Mouse (Mus musculus): ENCODE measurements around the gene Ccdc92. TPM values are rescaled to one million over a fixed set of nuclear protein-coding genes. Genes with fewer than 3 reads are reported as not detected.
A peak's percentile ranks its signal among the peaks of the same experiment; 100 is the strongest.

Gene Ccdc92
- polyA plus RNA-seq, 1 experiment from 2014 or later: 7.5 TPM

- H3K4me3 ChIP-seq (ENCODE audit: low read depth, low read length): no peak overlapping the region
- TF ChIP-seq CTCF (IDR thresholded peaks at IDR 0.05; ENCODE audit: low read depth): no peak
- ATAC-seq (ENCODE audit: insufficient read depth) (peak; percentile 55; the same call in 1 of the 2 replicates), DNase-seq (peak; percentile 38)
- H3K27me3 ChIP-seq (ENCODE audit: insufficient read depth, low read length): no peaks in the 10 kb centered on the region
- H3K9ac ChIP-seq: no peak overlapping the region
- no peak overlapping the region for H3K27ac ChIP-seq (ENCODE audit: low read depth)
- peaks cover 20% of the 10 kb centered on the region for H3K4me1 ChIP-seq (ENCODE audit: insufficient read depth)
- H3K4me2 ChIP-seq: no peak overlapping the region
- 62% methylated on average over 6 of the region's 6 CpGs for WGBS
- peaks cover 38% of the 10 kb centered on the region for H3K36me3 ChIP-seq (ENCODE audit: insufficient read depth)
- H3K9me3 ChIP-seq (ENCODE audit: low read depth, low read length): no peaks in the 10 kb centered on the region
Observed at GRCm38 (mm10) chr5:124873890-124874601, 11.8 kb upstream of the Ccdc92 start.

- no peak overlapping the region for H3K9ac ChIP-seq
- H3K4me3 ChIP-seq (ENCODE audit: low read depth, low read length): no peak overlapping the region
- no peaks in the 10 kb centered on the region for H3K9me3 ChIP-seq (ENCODE audit: low read depth, low read length)
- no peak for ATAC-seq (ENCODE audit: insufficient read depth)
- H3K27me3 ChIP-seq (ENCODE audit: insufficient read depth, low read length): no peaks in the 10 kb centered on the region
- H3K4me2 ChIP-seq: no peak overlapping the region
- DNase-seq: no peak
- TF ChIP-seq CTCF (IDR thresholded peaks at IDR 0.05; ENCODE audit: low read depth): no peak
- H3K36me3 ChIP-seq (ENCODE audit: insufficient read depth): peaks cover 34% of the 10 kb centered on the region
- 76% methylated on average over 3 of the region's 3 CpGs for WGBS
- peaks cover 20% of the 10 kb centered on the region for H3K4me1 ChIP-seq (ENCODE audit: insufficient read depth)
- H3K27ac ChIP-seq (ENCODE audit: low read depth): 0 out of 2 replicates have a peak overlapping the region, but pooled peaks have one; percentile 10
Observed at GRCm38 (mm10) chr5:124873096-124873495, 10.9 kb upstream of the Ccdc92 start.

DNA sequence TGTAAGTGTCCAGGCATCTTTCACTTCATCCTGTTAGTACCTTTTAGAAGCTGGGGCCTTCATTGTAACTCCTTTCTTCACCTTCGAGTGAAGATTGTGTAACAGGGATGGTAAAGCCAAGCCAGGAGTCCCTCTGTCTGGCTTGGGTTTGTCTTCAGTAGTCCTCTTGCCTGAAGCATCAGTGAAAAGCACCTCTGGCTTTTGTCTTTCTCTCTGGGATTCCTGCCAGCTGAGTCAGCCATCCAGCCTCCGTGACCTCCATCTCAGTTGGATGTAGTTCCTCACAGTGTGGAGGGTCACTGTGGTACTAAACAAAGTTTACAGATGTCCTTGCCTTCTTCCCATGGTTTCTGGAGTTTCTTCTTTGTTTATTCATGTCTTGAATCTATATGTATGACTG is 9.8 kb upstream of the Ccdc92 start:
- Histone ChIP-seq H3K4me3 (ENCODE audit: low read depth, low read length) (no peak overlapping the region), H3K9me3 (ENCODE audit: low read depth, low read length) (no peaks in the 10 kb centered on the region), H3K36me3 (ENCODE audit: insufficient read depth) (peaks cover 44% of the 10 kb centered on the region), H3K9ac (no peak overlapping the region; the same call in 1 of the 2 replicates), H3K4me1 (ENCODE audit: insufficient read depth) (peaks cover 20% of the 10 kb centered on the region), H3K4me2 (no peak overlapping the region), H3K27me3 (ENCODE audit: insufficient read depth, low read length) (no peaks in the 10 kb centered on the region), H3K27ac (ENCODE audit: low read depth) (no peak overlapping the region; the same call in 1 of the 2 replicates)
- peak; percentile 56 for DNase-seq
- no peak for TF ChIP-seq CTCF (IDR thresholded peaks at IDR 0.05; ENCODE audit: low read depth)
- no peak for ATAC-seq (ENCODE audit: insufficient read depth)
- 37% methylated on average over 2 of the region's 2 CpGs for WGBS

DNA sequence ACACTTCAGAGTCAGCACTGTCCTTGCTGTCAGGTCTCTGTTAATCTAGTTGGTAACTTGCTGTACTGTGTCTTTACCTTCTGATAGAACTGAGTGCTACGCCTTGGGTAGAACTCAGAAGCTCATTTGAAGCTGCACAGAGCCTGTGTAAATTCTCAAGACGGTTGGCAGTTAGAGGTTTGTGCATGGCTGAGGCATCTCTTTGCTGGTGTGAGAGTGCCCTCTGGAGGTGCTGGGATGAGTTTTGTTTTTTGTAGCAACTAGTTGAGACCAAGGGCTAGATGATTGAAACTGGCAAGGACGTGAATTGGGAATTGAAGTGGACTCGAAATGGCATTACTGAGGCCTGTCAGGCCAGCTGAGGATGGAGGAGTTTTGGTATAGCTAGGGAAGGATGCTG is 6.8 kb upstream of the Ccdc92 start:
- H3K4me3 ChIP-seq (ENCODE audit: low read depth, low read length): no peak overlapping the region
- H3K9ac ChIP-seq: no peak overlapping the region
- no peak overlapping the region for H3K4me2 ChIP-seq
- H3K27me3 ChIP-seq (ENCODE audit: insufficient read depth, low read length): no peaks in the 10 kb centered on the region
- H3K9me3 ChIP-seq (ENCODE audit: low read depth, low read length): no peaks in the 10 kb centered on the region
- H3K4me1 ChIP-seq (ENCODE audit: insufficient read depth): peaks cover 24% of the 10 kb centered on the region
- peaks cover 39% of the 10 kb centered on the region for H3K36me3 ChIP-seq (ENCODE audit: insufficient read depth)
- ATAC-seq (ENCODE audit: insufficient read depth) (no peak), DNase-seq (peak; percentile 82)
- H3K27ac ChIP-seq (ENCODE audit: low read depth): no peak overlapping the region
- peak; percentile 68 for TF ChIP-seq CTCF (IDR thresholded peaks at IDR 0.05; ENCODE audit: low read depth)
- 38% methylated on average over 4 of the region's 4 CpGs for WGBS

DNA sequence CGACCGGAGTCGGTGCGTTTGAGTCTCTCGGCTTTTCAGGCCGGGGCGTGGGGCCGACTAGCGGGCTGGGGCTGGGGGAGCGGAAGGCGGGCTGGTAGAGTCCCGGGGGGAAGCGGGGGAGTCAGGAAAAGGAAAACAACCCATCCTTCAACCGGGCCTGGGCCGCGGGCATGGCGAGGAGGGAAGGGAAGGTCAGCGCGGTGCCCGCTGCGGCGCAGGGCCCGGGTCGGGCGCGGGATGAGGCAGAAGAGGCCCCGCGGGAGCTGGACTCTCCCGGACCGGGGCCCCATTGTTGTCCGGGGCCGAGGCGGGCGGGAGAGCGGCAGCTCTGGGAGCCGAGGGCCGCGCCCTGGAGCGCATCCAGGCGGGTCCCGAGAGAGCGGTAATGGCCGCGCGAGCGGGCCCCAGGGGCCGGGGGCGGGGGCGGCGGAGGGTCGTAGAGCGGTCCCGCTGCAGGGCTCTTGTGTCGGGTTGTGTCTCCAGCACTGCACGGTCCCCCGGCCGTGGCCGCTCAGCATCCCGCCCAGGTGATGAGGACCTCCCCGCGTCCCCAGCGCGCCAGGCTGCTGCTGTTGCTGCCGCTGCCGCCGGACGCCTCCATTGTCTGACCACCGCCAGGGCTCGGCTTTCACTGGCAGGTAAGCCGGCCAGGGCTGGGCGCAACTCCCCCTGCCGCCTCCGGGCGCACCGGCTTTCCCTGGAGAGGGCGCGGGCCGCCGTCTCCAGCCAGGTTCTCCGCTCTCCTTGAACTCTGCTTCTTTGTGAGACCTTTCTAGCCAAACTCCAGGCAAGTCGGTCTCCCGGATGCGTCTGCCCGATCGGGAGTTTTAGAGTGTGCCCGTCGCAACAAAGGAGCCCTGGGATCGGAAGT is 882 bp upstream of the Ccdc92 start:
- WGBS: under 1% methylated on average over 76 of the region's 88 CpGs
- Histone ChIP-seq H3K4me1 (ENCODE audit: insufficient read depth) (peaks cover 4% of the 10 kb centered on the region; the same call in 1 of the 2 replicates), H3K9me3 (ENCODE audit: low read depth, low read length) (no peaks in the 10 kb centered on the region), H3K4me2 (peak overlapping the region; percentile 91), H3K9ac (peak overlapping the region; percentile 86), H3K4me3 (ENCODE audit: low read depth, low read length) (peak overlapping the region; percentile 97), H3K27ac (ENCODE audit: low read depth) (peak overlapping the region; percentile 91), H3K27me3 (ENCODE audit: insufficient read depth, low read length) (peaks cover 26% of the 10 kb centered on the region), H3K36me3 (ENCODE audit: insufficient read depth) (peaks cover 26% of the 10 kb centered on the region)
- ATAC-seq (ENCODE audit: insufficient read depth): peak; percentile 30; the same call in 1 of the 2 replicates
- peak; percentile 49 for DNase-seq
- TF ChIP-seq CTCF (IDR thresholded peaks at IDR 0.05; ENCODE audit: low read depth): no peak

DNA sequence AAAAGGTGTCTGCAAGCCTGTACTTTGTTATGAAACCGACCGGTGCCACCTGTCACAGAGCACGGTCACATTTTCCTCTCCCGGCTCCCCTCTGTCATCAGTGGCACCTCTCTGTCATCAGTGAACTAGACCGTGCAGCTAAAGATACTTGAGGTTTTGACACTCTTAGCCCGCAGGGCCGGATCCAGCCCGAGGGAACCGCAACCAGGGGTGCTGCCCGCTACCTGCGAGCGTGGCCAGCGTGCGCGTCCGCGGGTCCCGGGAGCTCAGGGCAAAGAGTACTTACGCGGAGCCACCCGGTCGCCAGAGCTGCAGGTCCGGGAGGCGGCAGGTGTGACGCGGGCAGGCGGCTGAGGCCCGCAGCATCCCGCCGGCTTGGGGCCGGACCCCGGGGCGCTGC is 761 bp downstream of the Ccdc92 start:
- Histone ChIP-seq H3K4me1 (ENCODE audit: insufficient read depth) (peaks cover 4% of the 10 kb centered on the region; the same call in 1 of the 2 replicates), H3K4me3 (ENCODE audit: low read depth, low read length) (peak overlapping the region; percentile 97), H3K27me3 (ENCODE audit: insufficient read depth, low read length) (peaks cover 26% of the 10 kb centered on the region), H3K36me3 (ENCODE audit: insufficient read depth) (peaks cover 12% of the 10 kb centered on the region; the same call in 1 of the 2 replicates), H3K27ac (ENCODE audit: low read depth) (peak overlapping the region; percentile 46; the same call in 1 of the 2 replicates), H3K9ac (peak overlapping the region; percentile 52), H3K9me3 (ENCODE audit: low read depth, low read length) (no peaks in the 10 kb centered on the region), H3K4me2 (peak overlapping the region; percentile 91)
- TF ChIP-seq CTCF (IDR thresholded peaks at IDR 0.05; ENCODE audit: low read depth): no peak
- DNase-seq: peak; percentile 7
- under 1% methylated on average over 33 of the region's 33 CpGs for WGBS
- no peak for ATAC-seq (ENCODE audit: insufficient read depth)

DNA sequence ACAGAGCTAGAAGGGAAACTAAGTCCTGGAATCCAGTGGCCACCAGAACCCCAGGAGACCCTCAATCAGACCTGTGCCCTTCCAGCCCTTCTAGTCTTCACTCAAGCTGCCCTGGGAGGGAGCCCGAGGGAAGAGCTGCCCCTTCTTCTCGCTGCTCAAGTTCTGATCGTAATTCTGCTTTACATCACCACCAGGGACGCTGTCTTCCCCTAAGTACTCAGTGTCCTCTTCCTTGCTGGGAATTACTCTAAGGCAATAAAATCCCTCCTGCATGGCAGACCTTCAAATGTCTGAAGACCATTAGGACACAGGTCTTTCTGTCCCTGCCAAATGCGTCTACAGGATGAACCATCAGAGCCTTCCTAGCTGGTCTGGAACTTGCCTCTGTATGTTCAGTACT is 2.2 kb downstream of the Ccdc92 start:
- DNase-seq: peak; percentile 45
- Histone ChIP-seq H3K4me1 (ENCODE audit: insufficient read depth) (peaks cover 4% of the 10 kb centered on the region; the same call in 1 of the 2 replicates), H3K36me3 (ENCODE audit: insufficient read depth) (peaks cover 7% of the 10 kb centered on the region; the same call in 1 of the 2 replicates), H3K4me2 (no peak overlapping the region), H3K9ac (no peak overlapping the region), H3K27ac (ENCODE audit: low read depth) (no peak overlapping the region), H3K27me3 (ENCODE audit: insufficient read depth, low read length) (peaks cover 26% of the 10 kb centered on the region), H3K4me3 (ENCODE audit: low read depth, low read length) (no peak overlapping the region), H3K9me3 (ENCODE audit: low read depth, low read length) (no peaks in the 10 kb centered on the region)
- 14% methylated on average over 5 of the region's 5 CpGs for WGBS
- TF ChIP-seq CTCF (IDR thresholded peaks at IDR 0.05; ENCODE audit: low read depth): peak; percentile 77
- no peak for ATAC-seq (ENCODE audit: insufficient read depth)

Measured in lung, embryonic 14.5 days (tissue).